Mouse (Mus musculus) gastrocnemius, postnatal 14 days (tissue): ENCODE results near the gene Maf. TPM values are rescaled to one million over a fixed set of nuclear protein-coding genes. Genes with fewer than 3 reads are reported as not detected.

Experiments used
- DNase-seq: peaks from one replicate; pipeline ENCODE4 v3.0.0; 2021; ENCODE audit warnings: mixed read lengths
- intact Hi-C: fragments of 180-260 bp; cut with DNase I; formaldehyde crosslinking; loops from one replicate; pipeline ENCODE4 v1.15.1; 2025; ENCODE audit warnings: low total_unique reads
- total RNA-seq, 2 experiments: library from RNA; stranded (reverse); gene quantifications; 2 replicates each; pipeline ENCODE4 v1.2.3; 2021

Gene Maf
- total RNA-seq, 2 experiments from 2014 or later = 93.8 to 112 TPM

- intact Hi-C loops = loop anchor here (5.0 kb wide), 1 partner anchor 305 kb away; no protein-coding TSS in a partner anchor
- DNase-seq = peak; percentile 78
Observed at GRCm38 (mm10) chr8:115706861-115707730, 498 bp downstream of the Maf start.

DNA sequence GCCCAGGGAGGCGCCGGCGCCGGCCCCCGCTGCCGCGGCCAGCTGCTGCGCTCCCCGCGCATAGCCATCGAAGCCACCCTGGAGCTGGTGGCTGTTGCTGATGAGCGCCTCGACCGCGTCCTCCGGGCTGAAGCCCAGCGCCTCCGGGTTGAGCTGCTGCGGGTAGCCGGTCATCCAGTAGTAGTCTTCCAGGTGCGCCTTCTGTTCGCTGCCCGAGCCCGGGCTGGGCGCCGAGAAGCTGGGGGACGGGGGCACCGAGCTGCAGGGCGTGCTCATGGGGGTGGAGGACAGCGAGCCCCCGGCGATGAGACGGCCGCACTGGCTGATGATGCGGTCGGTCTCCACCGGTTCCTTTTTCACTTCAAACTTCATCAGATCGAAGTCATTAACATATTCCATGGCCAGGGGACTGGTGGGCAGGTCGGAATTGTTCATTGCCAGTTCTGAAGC is 1.2 kb downstream of the Maf start:
- DNase-seq = peak; percentile 55
- intact Hi-C loops = loop anchor here (5.0 kb wide), 1 partner anchor 304 kb away; no protein-coding TSS in a partner anchor

GRCm38 (mm10) chr8:115705591-115706110 is 1.9 kb downstream of the Maf start:
- intact Hi-C loops = loop anchor here (5.0 kb wide), 1 partner anchor 303 kb away; no protein-coding TSS in a partner anchor
- peak; percentile 59 for DNase-seq

DNA sequence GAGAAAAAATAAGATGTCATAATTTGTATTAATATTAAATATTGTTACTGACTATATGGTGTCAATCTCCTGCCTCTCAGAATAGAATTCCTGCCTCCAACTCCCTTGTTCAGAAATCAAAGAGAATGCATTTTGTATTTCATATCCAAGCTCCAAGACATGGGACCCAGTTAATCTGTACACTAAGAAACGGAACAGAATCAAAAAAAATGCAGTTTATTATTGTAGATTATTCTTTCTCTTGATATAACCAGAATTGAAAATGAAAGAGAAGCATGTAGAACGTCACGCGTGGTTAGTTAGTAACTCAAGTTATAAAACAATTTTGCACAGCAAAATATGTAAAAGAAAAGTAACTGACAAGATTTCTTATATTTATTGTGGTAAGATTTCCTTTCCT is 4.5 kb downstream of the Maf start:
- intact Hi-C loops = no loop called here

GRCm38 (mm10) chr8:115701001-115701400 is 6.6 kb downstream of the Maf start:
- intact Hi-C loops = no loop called here
- DNase-seq = no peak

More for the DNA sequence above, 4.5 kb downstream of the Maf start:
- DNase-seq = no peak

DNA sequence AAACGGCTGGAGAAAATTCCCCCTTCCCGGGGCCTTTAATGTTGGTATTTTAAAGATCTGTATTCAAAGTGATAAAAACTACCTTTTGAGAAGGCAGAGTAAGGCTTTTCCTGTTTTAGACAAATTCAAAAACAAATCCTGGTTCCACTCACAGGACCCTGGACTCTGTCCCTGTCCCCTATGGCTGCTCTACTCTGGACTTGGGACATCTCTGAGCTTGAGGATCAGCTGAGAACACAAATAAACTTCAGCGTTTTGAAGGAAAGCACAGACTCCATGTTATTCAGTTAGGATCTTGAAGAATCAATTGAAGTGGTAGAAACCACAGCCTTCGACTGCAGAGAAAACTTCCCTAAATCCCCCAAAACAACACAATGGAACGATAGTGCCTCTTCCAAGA is 8.4 kb downstream of the Maf start:
- DNase-seq = no peak
- intact Hi-C loops = no loop called here

DNA sequence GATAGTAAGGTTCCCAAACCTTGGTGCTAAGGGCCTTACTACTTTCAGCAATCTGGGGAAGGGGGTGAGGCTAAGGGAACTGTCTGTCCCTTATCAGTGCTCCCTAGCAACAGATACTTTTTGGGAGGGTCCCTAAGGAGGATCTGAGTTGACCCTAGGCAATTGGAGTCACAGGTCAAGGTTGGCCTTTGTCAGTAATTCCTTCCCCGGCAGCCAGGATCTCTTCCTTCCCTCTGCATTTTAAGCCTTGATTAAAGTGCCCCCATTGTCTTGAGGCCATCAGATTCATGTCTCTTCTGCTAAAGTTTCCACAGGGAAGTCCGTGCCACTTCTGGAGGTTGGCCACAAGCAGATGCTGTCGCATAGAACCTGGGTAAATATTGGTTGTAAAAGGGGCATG is 10.2 kb downstream of the Maf start:
- DNase-seq = no peak
- intact Hi-C loops = no loop called here

DNA sequence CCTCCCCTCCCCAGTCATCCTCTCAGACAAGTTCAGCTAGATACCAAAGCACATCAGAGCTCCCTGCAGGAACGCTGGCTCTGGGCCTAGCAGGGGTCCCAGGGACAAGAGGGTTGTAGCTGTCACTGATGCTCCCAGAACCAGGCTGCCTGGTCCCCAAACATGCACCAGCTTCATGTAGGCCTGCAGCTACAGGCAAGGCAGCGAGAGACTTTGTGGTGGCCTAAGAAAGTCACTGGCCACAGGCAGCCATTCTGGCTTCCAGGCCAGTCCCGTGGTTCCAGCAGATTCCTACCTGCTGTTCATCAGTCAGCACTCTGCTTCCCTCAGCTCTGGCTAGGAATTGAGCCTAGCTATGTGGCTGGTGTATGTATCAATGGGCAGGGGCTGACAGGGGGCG is 10.9 kb downstream of the Maf start:
- intact Hi-C loops = no loop called here
- no peak for DNase-seq

GRCm38 (mm10) chr8:115687349-115687748 is 20.2 kb downstream of the Maf start:
- intact Hi-C loops = no loop called here
- no peak for DNase-seq

DNA sequence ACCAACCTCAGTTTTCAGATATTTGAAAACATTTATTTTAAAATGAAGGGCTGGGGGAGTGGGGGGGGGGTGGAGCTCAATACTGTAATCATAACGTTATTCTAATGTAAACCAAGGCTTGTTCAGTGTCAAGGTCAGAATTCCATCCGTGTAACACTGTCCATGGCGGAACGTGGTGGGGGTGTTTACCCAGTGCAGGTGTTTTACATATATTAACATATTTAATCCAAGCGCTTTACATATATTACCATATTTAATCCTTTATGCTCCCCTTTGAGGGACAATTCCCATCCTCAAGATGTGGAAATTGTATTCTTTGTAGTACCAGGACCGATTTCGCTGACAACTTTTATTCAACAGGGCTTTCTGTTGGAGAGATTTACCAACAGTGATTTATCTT is 24.3 kb downstream of the Maf start:
- intact Hi-C loops = no loop called here

DNA sequence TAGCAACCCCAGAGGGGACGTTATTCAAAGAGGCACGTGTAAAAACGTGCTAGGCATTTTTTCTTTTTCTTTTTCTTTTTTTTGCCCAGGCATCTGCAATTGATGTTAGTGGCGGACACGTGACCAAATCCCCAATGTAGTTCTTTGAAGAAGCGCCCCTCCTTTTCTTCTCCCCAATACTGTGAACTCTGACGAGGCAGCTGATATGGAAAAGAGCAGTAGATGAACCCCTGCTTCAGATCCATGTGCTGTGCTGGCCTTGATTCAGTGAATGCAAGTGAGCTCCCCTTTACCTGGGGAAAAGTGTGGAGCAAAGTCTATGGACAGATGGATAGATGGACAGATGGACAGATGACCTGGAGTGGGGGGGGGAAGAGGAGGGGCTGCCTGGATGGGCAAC is 28.1 kb downstream of the Maf start:
- intact Hi-C loops = no loop called here
- DNase-seq = no peak

More for the DNA sequence above, 24.3 kb downstream of the Maf start:
- DNase-seq = no peak

DNA sequence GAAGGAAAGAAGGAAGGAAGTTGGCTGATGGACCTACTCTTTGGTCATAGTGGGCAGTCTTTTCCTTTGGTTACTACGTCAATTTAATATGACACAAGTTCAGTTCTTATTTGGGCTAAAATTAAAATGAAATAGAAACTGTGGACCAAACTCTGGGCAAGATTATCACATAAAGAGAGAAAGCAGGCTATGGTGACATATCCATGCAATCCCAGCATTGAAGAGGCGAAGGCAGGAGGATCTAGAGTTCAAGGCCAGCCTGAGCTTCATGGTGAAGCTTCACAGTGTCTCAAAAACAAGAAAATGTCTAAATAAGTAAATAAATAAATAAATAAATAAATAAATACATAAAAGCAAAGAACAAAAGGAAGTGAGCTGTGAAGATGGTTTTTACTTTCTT is 42.7 kb downstream of the Maf start:
- intact Hi-C loops = no loop called here
- DNase-seq = no peak

DNA sequence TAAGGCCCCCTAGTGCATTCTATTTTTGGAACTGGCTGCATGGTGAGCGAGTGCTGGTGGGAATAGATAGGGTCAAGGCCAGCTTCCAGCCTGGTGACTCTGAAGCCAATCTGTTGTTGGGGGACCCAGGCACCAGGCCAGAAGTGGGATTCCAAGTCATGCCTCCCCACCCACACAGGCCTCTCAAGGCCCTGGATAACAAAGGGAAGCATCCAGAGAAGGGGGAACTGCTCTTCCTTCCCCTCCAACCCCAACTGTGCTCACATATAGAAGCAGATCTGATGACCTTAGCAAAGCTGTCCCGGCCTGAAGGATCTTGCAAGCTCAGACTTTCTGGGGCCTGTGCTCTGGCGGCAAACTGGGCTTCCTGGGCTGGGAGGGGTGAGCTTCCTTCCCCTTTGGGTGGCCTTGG is 57.5 kb downstream of the Maf start:
- intact Hi-C loops = no loop called here
- DNase-seq = peak; percentile 26

DNA sequence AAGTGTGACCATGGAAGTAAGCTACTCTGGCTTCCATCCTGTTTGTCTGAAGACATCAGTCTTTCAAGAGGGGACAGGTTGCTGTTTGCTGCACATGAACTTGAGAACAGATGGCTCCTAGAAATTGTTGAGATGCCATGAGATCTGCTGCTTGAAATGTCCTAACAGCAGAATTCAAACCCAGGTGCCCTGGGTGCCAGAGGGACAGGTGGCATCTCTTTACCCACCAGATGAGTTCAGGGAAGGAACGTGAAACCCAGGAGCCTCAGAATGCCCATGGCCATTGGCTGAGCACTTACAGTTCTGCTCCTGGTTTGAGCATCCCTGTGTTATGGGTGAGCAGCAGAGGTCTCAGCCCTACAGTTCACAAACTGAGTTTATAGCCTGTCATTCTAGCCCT is 62.5 kb downstream of the Maf start:
- intact Hi-C loops = no loop called here
- DNase-seq = no peak

- intact Hi-C loops = no loop called here
- DNase-seq = no peak
Observed at GRCm38 (mm10) chr8:115641936-115642335, 65.7 kb downstream of the Maf start.

DNA sequence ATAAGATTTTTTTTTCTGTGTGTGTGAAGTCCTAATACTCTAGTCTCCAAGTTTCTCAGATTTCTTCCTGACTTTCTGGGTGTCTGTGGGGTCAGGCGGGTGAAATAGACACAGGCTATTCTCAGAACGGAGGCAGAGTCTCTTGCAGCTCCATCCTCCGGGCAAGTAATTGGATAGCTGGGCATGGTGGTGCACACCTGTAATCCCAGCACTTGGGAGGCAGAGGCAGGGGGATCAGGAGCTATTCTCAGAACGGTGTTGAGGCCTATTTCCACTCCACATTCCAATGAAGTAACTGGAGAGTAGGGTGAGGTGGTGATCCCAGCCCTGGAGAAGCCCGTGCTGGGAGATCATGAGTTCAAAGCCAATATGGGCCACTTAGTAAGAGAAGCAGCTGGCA is 67.6 kb downstream of the Maf start:
- intact Hi-C loops = no loop called here

DNA sequence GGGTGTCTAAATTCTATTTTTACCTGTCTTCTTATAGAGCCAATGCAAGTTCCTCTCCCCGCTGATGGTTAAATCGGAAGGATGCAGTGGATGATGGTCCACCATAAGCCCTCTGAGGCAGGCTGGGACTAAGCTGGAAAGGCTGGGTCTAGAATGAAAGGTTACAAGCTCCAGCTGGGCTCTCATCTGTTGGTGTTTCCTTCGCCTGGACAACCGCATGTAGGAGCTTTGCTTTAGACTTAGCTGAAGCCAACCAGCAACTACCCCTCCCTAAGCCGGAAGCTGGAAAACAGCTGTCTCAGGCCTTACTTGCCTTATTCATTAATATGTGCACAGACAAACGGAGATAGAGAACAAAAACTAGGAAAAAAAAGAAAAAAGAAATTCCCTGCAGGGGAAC is 70.8 kb downstream of the Maf start:
- intact Hi-C loops = no loop called here
- no peak for DNase-seq

More for the DNA sequence above, 67.6 kb downstream of the Maf start:
- peak; percentile 31 for DNase-seq
